Mouse (Mus musculus): ENCODE data around the gene Cebpb. TPM values are rescaled to one million over a fixed set of nuclear protein-coding genes. Genes with fewer than 3 reads are reported as not detected.

Cebpb gene
- 4.4 TPM for polyA plus RNA-seq (2015; fragmentation: Illumina TruSeq; extraction: RNeasy Lipid Tissue Mini Kit (QIAGEN cat#74804); ENCODE audit: insufficient read depth, low replicate concordance)

GRCm38 (mm10) chr2:167688498-167689451 is at the start of gene Cebpb:
Gene Cebpb (plus strand): TSS chr2:167688915.

GRCm38 (mm10) chr2:167661270-167662203 is 27.2 kb upstream of the Cebpb start, which contains the start of gene Gm20431:
Gene Gm20431 (minus strand): TSS chr2:167661496.

GRCm38 (mm10) chr2:167689501-167690218 is 945 bp downstream of the Cebpb start, which contains the start of gene Tmem189:
Gene Tmem189 (minus strand): TSS chr2:167689822.

Other genes with a start within 250 kb of the Cebpb start
- 124 TPM for gene Rnf114, start 196.3 kb upstream of the Cebpb start, polyA plus RNA-seq (2015; fragmentation: Illumina TruSeq; extraction: RNeasy Lipid Tissue Mini Kit (QIAGEN cat#74804); ENCODE audit: insufficient read depth, low replicate concordance)
- gene Spata2, start 196.0 kb upstream of the Cebpb start, polyA plus RNA-seq (2015; fragmentation: Illumina TruSeq; extraction: RNeasy Lipid Tissue Mini Kit (QIAGEN cat#74804); ENCODE audit: insufficient read depth, low replicate concordance) = 11.6 TPM
- 0.90 TPM for gene Snai1, start 150.7 kb upstream of the Cebpb start, polyA plus RNA-seq (2015; fragmentation: Illumina TruSeq; extraction: RNeasy Lipid Tissue Mini Kit (QIAGEN cat#74804); ENCODE audit: insufficient read depth, low replicate concordance)
- 132 TPM for gene Ube2v1, start 56.8 kb upstream of the Cebpb start, polyA plus RNA-seq (2015; fragmentation: Illumina TruSeq; extraction: RNeasy Lipid Tissue Mini Kit (QIAGEN cat#74804); ENCODE audit: insufficient read depth, low replicate concordance)
- gene Gm20431, start 27.4 kb upstream of the Cebpb start, polyA plus RNA-seq (2015; fragmentation: Illumina TruSeq; extraction: RNeasy Lipid Tissue Mini Kit (QIAGEN cat#74804); ENCODE audit: insufficient read depth, low replicate concordance) = 0.18 TPM
- 26.6 TPM for gene Tmem189, start 907 bp downstream of the Cebpb start, polyA plus RNA-seq (2015; fragmentation: Illumina TruSeq; extraction: RNeasy Lipid Tissue Mini Kit (QIAGEN cat#74804); ENCODE audit: insufficient read depth, low replicate concordance)
- gene Ptpn1, start 243.1 kb downstream of the Cebpb start, polyA plus RNA-seq (2015; fragmentation: Illumina TruSeq; extraction: RNeasy Lipid Tissue Mini Kit (QIAGEN cat#74804); ENCODE audit: insufficient read depth, low replicate concordance) = 129 TPM

All from spleen, adult 10 weeks (tissue).